In genomic region chr8:72144345-72144975, GRCm38 (mm10) we compare ENCODE assay signal across 22 mouse cellular contexts. TPM values are rescaled to one million over a fixed set of nuclear protein-coding genes. Genes with fewer than 3 reads are reported as not detected.
DNase-seq lines count a peak whose midpoint lies in the region; ATAC-seq and TF ChIP-seq lines count a peak whose summit lies in the region.
"Had no signal": no experiment of that assay in that cellular context is flagged by ENCODE, and none has a peak within 500 bp of the region (broad histone marks: within the 10 kb centered on the region; RNA-seq: fewer than 3 reads in every experiment).

No protein-coding gene starts in this region.

- no peak for TF ChIP-seq CTCF in bone marrow macrophage, adult 2 months (IDR thresholded peaks at IDR 0.05; ENCODE audit: low read depth, low read length)

- peak overlapping the region; percentile 73 for H3K27ac ChIP-seq in bone marrow macrophage, adult 2 months (ENCODE audit: insufficient read depth, low read depth, low read length)
- H3K27ac ChIP-seq in forebrain, embryonic 13.5 days = no peak overlapping the region
- H3K27ac ChIP-seq: embryonic facial prominence, embryonic 12.5 days; kidney, embryonic 15.5 days; neural tube, embryonic 13.5 days had no signal

- peak; percentile 81 for DNase-seq in heart, adult 11 months
- DNase-seq in heart, adult 18-20 months = no peak
- peak; percentile 78 for DNase-seq in 3T3-L1 (ENCODE audit: low read depth, low spot score)
- DNase-seq in embryo, embryonic 10 days (ENCODE audit: low spot score) = no peak
- DNase-seq in adrenal gland, postnatal 36 days = no peak
- DNase-seq: cerebellum, adult 11-12 months; gastrocnemius, postnatal 14 days; layer of hippocampus, postnatal 36 days; lung, embryonic 14.5 days; right cerebral cortex, postnatal 4 days had no signal

- H3K27me3 ChIP-seq in forebrain, embryonic 13.5 days = no peaks in the 10 kb centered on the region
- H3K27me3 ChIP-seq: embryonic facial prominence, embryonic 12.5 days; kidney, embryonic 15.5 days; neural tube, embryonic 13.5 days had no signal

- no peak overlapping the region for H3K4me2 ChIP-seq in forebrain, embryonic 13.5 days
- H3K4me2 ChIP-seq: embryonic facial prominence, embryonic 12.5 days; kidney, embryonic 15.5 days; liver, embryonic 11.5 days; lung, embryonic 14.5 days; neural tube, embryonic 13.5 days had no signal

- TF ChIP-seq POLR2A in bone marrow macrophage, adult 2 months (IDR thresholded peaks at IDR 0.05; ENCODE audit: borderline replicate concordance, low read depth, low read length) = no peak

- peak; percentile 91 for ATAC-seq in megakaryocyte, adult 5-6 weeks (ENCODE audit: poor library complexity, severe bottlenecking)
- ATAC-seq in forebrain, embryonic 13.5 days = no peak

- whole genome bisulfite sequencing in forebrain, embryonic 13.5 days = 89% methylated on average over 5 of the region's 5 CpGs

- no peak overlapping the region for H3K4me3 ChIP-seq in bone marrow macrophage, adult 2 months (ENCODE audit: insufficient read depth, low read length)
- no peak overlapping the region for H3K4me3 ChIP-seq in forebrain, embryonic 13.5 days
- H3K4me3 ChIP-seq: embryonic facial prominence, embryonic 12.5 days; kidney, embryonic 15.5 days; neural tube, embryonic 13.5 days had no signal

- no peaks in the 10 kb centered on the region for H3K9me3 ChIP-seq in forebrain, embryonic 13.5 days (replicated peaks)
- H3K9me3 ChIP-seq: embryonic facial prominence, embryonic 12.5 days; kidney, embryonic 15.5 days; neural tube, embryonic 13.5 days had no signal

- no peak overlapping the region for H3K9ac ChIP-seq in forebrain, embryonic 13.5 days
- H3K9ac ChIP-seq: embryonic facial prominence, embryonic 12.5 days; kidney, embryonic 15.5 days; lung, embryonic 14.5 days; neural tube, embryonic 13.5 days had no signal

- H3K4me1 ChIP-seq in bone marrow macrophage, adult 2 months (ENCODE audit: control insufficient read depth, insufficient read depth, low read length) = peaks cover 40% of the 10 kb centered on the region
- H3K4me1 ChIP-seq in forebrain, embryonic 13.5 days = no peaks in the 10 kb centered on the region
- H3K4me1 ChIP-seq: embryonic facial prominence, embryonic 12.5 days; kidney, embryonic 15.5 days; neural tube, embryonic 13.5 days had no signal

- peaks cover 95% of the 10 kb centered on the region for H3K36me3 ChIP-seq in forebrain, embryonic 13.5 days (ENCODE audit: poor library complexity, severe bottlenecking)

RNA-seq across cellular contexts. Expression of gene Tpm4, which starts 9.7 kb away (rescaled TPM):
- total RNA-seq in heart, adult 18-20 months (2021) = 100 to 1,000 TPM in 1 of 2 experiments, 10 to 100 TPM in 1; 89.1 to 107 TPM
- polyA plus RNA-seq in bone marrow macrophage, adult 2 months (2012; ENCODE audit: insufficient read depth, insufficient read length, missing spikeins) = 235 and 239 TPM in 2 replicates
- total RNA-seq in megakaryocyte, adult 5-6 weeks (2015) = 301 and 308 TPM in 2 replicates
- 515 and 545 TPM in 2 replicates for total RNA-seq in megakaryocyte, adult 5-6 weeks (2017)
- polyA plus RNA-seq in forebrain, embryonic 13.5 days (2015; fragmentation: Nextera tagmentation; extraction: Ambion mirVana) = 308 and 315 TPM in 2 replicates
- 100 to 1,000 TPM; 198 to 284 TPM for total RNA-seq in adrenal gland, postnatal 36 days (2021)

RNA-seq across cellular contexts. Expression of gene Rab8a, which starts 16.5 kb away (rescaled TPM):
- 10 to 100 TPM; 20.0 to 25.1 TPM for total RNA-seq in heart, adult 18-20 months (2021)
- 113 and 128 TPM in 2 replicates for polyA plus RNA-seq in bone marrow macrophage, adult 2 months (2012; ENCODE audit: insufficient read depth, insufficient read length, missing spikeins)
- total RNA-seq in megakaryocyte, adult 5-6 weeks (2015) = 63.8 and 66.5 TPM in 2 replicates
- 436 and 580 TPM in 2 replicates for total RNA-seq in megakaryocyte, adult 5-6 weeks (2017)
- polyA plus RNA-seq in forebrain, embryonic 13.5 days (2015; fragmentation: Nextera tagmentation; extraction: Ambion mirVana) = 115 and 119 TPM in 2 replicates
- 10 to 100 TPM; 56.8 to 67.0 TPM for total RNA-seq in adrenal gland, postnatal 36 days (2021)

RNA-seq across cellular contexts. Expression of gene Olfr374, which starts 37.6 kb away (rescaled TPM):
- not detected for total RNA-seq in heart, adult 18-20 months (2021)
- polyA plus RNA-seq in bone marrow macrophage, adult 2 months (2012; ENCODE audit: insufficient read depth, insufficient read length, missing spikeins) = 0.32 and 0.52 TPM in 2 replicates
- total RNA-seq in megakaryocyte, adult 5-6 weeks (2015) = not detected in 2 replicates
- total RNA-seq in megakaryocyte, adult 5-6 weeks (2017) = not detected in 2 replicates
- not detected in 2 replicates for polyA plus RNA-seq in forebrain, embryonic 13.5 days (2015; fragmentation: Nextera tagmentation; extraction: Ambion mirVana)
- not detected for total RNA-seq in adrenal gland, postnatal 36 days (2021)
- total RNA-seq: gastrocnemius, postnatal 14 days; layer of hippocampus, postnatal 36 days; left cerebral cortex, postnatal 25 days; megakaryocyte-erythroid progenitor cell, adult 5-6 weeks had no signal
- polyA plus RNA-seq: heart, embryonic 14.5 days; hindbrain, embryonic 11.5 days; liver, embryonic 11.5 days; neural tube, embryonic 13.5 days; testis, adult 2 months had no signal

RNA-seq across cellular contexts. Expression of gene Hsh2d, which starts 45.0 kb away (rescaled TPM):
- total RNA-seq in heart, adult 18-20 months (2021) = under 1 TPM in 1 of 2 experiments, not detected in 1; 0.51 TPM
- polyA plus RNA-seq in bone marrow macrophage, adult 2 months (2012; ENCODE audit: insufficient read depth, insufficient read length, missing spikeins) = 0.29 TPM in 1 of 2 replicates, not detected in the other
- 8.3 and 12.3 TPM in 2 replicates for total RNA-seq in megakaryocyte, adult 5-6 weeks (2015)
- total RNA-seq in megakaryocyte, adult 5-6 weeks (2017) = 6.7 and 6.9 TPM in 2 replicates
- not detected in 2 replicates for polyA plus RNA-seq in forebrain, embryonic 13.5 days (2015; fragmentation: Nextera tagmentation; extraction: Ambion mirVana)
- not detected for total RNA-seq in adrenal gland, postnatal 36 days (2021)
- total RNA-seq: gastrocnemius, postnatal 14 days; layer of hippocampus, postnatal 36 days; left cerebral cortex, postnatal 25 days had no signal
- polyA plus RNA-seq: embryonic facial prominence, embryonic 12.5 days; heart, embryonic 14.5 days; hindbrain, embryonic 11.5 days; neural tube, embryonic 13.5 days had no signal

Comparison
In these comparisons a context has a peak if more than half of its experiments do, and no peak if none do; other contexts are left out.
1. DNase-seq: peak in heart, adult 11 months (single experiment) and 3T3-L1 (single experiment); none in heart, adult 18-20 months (0 of 2), embryo, embryonic 10 days (single experiment) and adrenal gland, postnatal 36 days (0 of 2).